Mouse (Mus musculus) C2C12 (cell line): Measurements from ENCODE around the gene Clybl.

Source experiments
- CTCF ChIP-seq: IDR thresholded peaks from one replicate; pipeline ENCODE4 v1.5.1; 2011; ENCODE audit not compliant: control insufficient read depth, insufficient read depth, insufficient read length
- MAX ChIP-seq: IDR thresholded peaks from one replicate; pipeline ENCODE4 v1.6.1; 2011; ENCODE audit warnings: mild to moderate bottlenecking, control low read depth

DNA sequence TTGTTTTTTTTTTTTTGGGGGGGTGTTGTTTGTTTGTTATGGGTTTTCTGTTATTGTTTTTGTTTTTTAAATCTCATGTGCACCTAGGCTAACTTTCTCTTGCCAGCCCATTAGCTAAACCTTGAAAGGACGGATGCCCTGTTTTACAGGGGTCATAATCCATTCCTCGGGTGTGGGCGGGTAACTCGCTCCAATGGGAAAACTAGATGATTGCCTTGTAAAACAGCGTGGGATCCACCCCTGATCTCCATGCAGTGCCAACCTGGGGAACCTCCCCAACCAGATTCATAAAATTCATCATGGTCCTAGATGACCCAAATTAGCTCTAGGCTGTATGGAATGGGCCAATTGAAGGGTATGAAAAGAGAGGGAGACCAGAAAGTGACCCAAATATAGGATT, 218.4 kb downstream of the Clybl start:
- TF ChIP-seq CTCF (no peak), MAX (no peak)
